Comparison of ENCODE assay signal across 8 mouse cellular contexts in the genomic region with DNA sequence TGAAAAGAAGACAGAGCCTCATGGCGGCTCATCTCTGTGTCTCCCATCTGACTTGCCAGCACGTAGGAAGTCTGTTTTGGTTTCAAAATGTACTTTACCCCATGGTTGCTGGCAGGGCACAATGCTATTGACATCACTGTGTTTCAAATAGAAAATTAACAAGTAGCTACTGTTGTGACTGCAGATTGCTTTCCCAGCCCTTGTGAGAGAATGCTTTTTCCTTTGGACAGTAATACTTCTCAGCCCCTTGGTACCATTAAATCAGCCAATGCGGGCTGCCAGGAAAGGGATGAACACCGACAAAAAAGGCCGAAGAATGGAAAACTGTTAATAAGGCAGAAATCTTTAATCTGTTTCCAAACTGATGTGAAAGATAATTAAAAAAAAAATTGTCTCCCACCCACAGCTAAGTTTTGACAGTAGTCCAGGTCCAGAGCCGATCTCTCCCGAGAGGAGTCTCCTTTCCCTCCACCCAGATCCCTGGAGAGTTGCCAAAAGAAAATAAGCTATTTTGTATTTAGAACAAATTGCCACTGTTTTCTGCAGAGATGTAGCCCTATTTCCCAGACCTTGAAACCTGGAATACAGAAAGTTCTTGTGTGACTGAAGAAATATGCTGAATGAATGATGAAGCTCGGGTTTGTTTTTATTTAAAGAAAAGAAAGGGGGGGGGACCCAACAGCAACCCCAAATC. TPM values are rescaled to one million over a fixed set of nuclear protein-coding genes. Genes with fewer than 3 reads are reported as not detected.
A peak's percentile ranks its signal among the peaks of the same experiment; 100 is the strongest.
DNase-seq lines count a peak whose midpoint lies in the region; ATAC-seq and TF ChIP-seq lines count a peak whose summit lies in the region.

No protein-coding gene starts in this region.

- peaks cover 11% of the 10 kb centered on the region; the same call in 1 of the 2 replicates for H3K36me3 ChIP-seq in hindbrain, embryonic 12.5 days
- peaks cover 14% of the 10 kb centered on the region; the same call in 1 of the 2 replicates for H3K36me3 ChIP-seq in hindbrain, embryonic 10.5 days
- no peaks in the 10 kb centered on the region for H3K36me3 ChIP-seq in thymus, adult 2 months (ENCODE audit: control insufficient read depth, insufficient read depth, low read length)

- H3K27ac ChIP-seq in hindbrain, embryonic 12.5 days: peak overlapping the region; percentile 72
- no peak overlapping the region for H3K27ac ChIP-seq in hindbrain, embryonic 10.5 days
- peak overlapping the region; percentile 77 for H3K27ac ChIP-seq in cerebellum, adult 2 months (ENCODE audit: insufficient read depth, low read length)
- no peak overlapping the region for H3K27ac ChIP-seq in thymus, adult 2 months (ENCODE audit: control insufficient read depth, insufficient read depth, low read length)

- no peak for ATAC-seq in hindbrain, embryonic 12.5 days (ENCODE audit: low FRiP score)

- no peak for TF ChIP-seq CTCF in cerebellum, adult 2 months (IDR thresholded peaks at IDR 0.05; ENCODE audit: borderline replicate concordance, insufficient read depth, low read depth, low read length)
- TF ChIP-seq CTCF in thymus, adult 2 months (IDR thresholded peaks at IDR 0.05; ENCODE audit: borderline replicate concordance, control insufficient read depth, extremely low read depth, insufficient read depth, low read length, poor library complexity): no peak

- DNase-seq in hindbrain, embryonic 10.5 days (ENCODE audit: low spot score): no peak
- peak; percentile 56 for DNase-seq in MN1 (ENCODE audit: low spot score)
- peak; percentile 69 to 84 for DNase-seq in cerebellum, adult 2 months
- peak; percentile 81 for DNase-seq in layer of hippocampus, adult 11-12 months (ENCODE audit: low spot score)
- peak; percentile 54 for DNase-seq in testis, postnatal 14 days (ENCODE audit: low spot score)
- DNase-seq in thymus, adult 2 months: no peak
- no peak for DNase-seq in spleen, postnatal 4 days (ENCODE audit: low spot score in 2 of 2)

- peaks cover 27% of the 10 kb centered on the region for H3K4me1 ChIP-seq in hindbrain, embryonic 12.5 days
- peaks cover 9% of the 10 kb centered on the region for H3K4me1 ChIP-seq in hindbrain, embryonic 10.5 days (replicated peaks)
- peaks cover 20% of the 10 kb centered on the region for H3K4me1 ChIP-seq in cerebellum, adult 2 months (ENCODE audit: control insufficient read depth, insufficient read depth, low read length)
- peaks cover 4% of the 10 kb centered on the region for H3K4me1 ChIP-seq in thymus, adult 2 months (replicated peaks; ENCODE audit: control insufficient read depth, insufficient read depth, low read length)

- H3K9ac ChIP-seq in hindbrain, embryonic 12.5 days: no peak overlapping the region

- no peaks in the 10 kb centered on the region for H3K9me3 ChIP-seq in hindbrain, embryonic 12.5 days (replicated peaks)
- H3K9me3 ChIP-seq in hindbrain, embryonic 10.5 days: no peaks in the 10 kb centered on the region

- H3K27me3 ChIP-seq in hindbrain, embryonic 12.5 days: no peaks in the 10 kb centered on the region
- H3K27me3 ChIP-seq in hindbrain, embryonic 10.5 days (ENCODE audit: insufficient read depth, poor library complexity, severe bottlenecking): no peaks in the 10 kb centered on the region
- H3K27me3 ChIP-seq in cerebellum, adult 2 months (ENCODE audit: control insufficient read depth, insufficient read depth, low read length): no peaks in the 10 kb centered on the region
- H3K27me3 ChIP-seq in thymus, adult 2 months (ENCODE audit: control insufficient read depth, insufficient read depth, low read length): no peaks in the 10 kb centered on the region

- WGBS in hindbrain, embryonic 12.5 days: 70% methylated on average over 8 of the region's 8 CpGs
- 85% methylated on average over 8 of the region's 8 CpGs for WGBS in hindbrain, embryonic 10.5 days
- 3% methylated on average over 8 of the region's 8 CpGs for WGBS in cerebellum, adult 2 months
- 94% methylated on average over 8 of the region's 8 CpGs for WGBS in thymus, adult 2 months

- peak; percentile 36; the same call in 1 of the 2 replicates for TF ChIP-seq POLR2A in cerebellum, adult 2 months (IDR thresholded peaks at IDR 0.05; ENCODE audit: borderline replicate concordance, insufficient read depth, low read length)
- TF ChIP-seq POLR2A in thymus, adult 2 months (IDR thresholded peaks at IDR 0.05; ENCODE audit: control insufficient read depth, extremely low read depth, insufficient read depth, low read length, poor library complexity): no peak

- no peak overlapping the region for H3K4me3 ChIP-seq in hindbrain, embryonic 12.5 days
- no peak overlapping the region for H3K4me3 ChIP-seq in hindbrain, embryonic 10.5 days
- H3K4me3 ChIP-seq in cerebellum, adult 2 months (replicated peaks; ENCODE audit: insufficient read depth, low read depth, low read length): peak overlapping the region; percentile 46
- H3K4me3 ChIP-seq in thymus, adult 2 months (ENCODE audit: control insufficient read depth, insufficient read depth, low read length): no peak overlapping the region

- no peak overlapping the region for H3K4me2 ChIP-seq in hindbrain, embryonic 12.5 days (replicated peaks)

RNA-seq across cellular contexts. Expression of a gene that starts 11.2 kb away (rescaled TPM):
- polyA plus RNA-seq in hindbrain, embryonic 12.5 days (2016; fragmentation: Nextera tagmentation; extraction: Ambion mirVana): not detected in 2 replicates
- not detected in 2 replicates for polyA plus RNA-seq in hindbrain, embryonic 10.5 days (2016; fragmentation: Nextera tagmentation; extraction: Ambion mirVana)
- polyA plus RNA-seq in cerebellum, adult 2 months (2012; rRNA removed): not detected in 2 replicates
- polyA plus RNA-seq in thymus, adult 2 months (2012; rRNA removed): not detected in 2 replicates

RNA-seq across cellular contexts. Expression of a gene that starts 30.0 kb away (rescaled TPM):
- 40.9 and 41.4 TPM in 2 replicates for polyA plus RNA-seq in hindbrain, embryonic 12.5 days (2016; fragmentation: Nextera tagmentation; extraction: Ambion mirVana)
- 36.4 and 43.6 TPM in 2 replicates for polyA plus RNA-seq in hindbrain, embryonic 10.5 days (2016; fragmentation: Nextera tagmentation; extraction: Ambion mirVana)
- polyA plus RNA-seq in cerebellum, adult 2 months (2012; rRNA removed): 24.6 and 26.1 TPM in 2 replicates
- polyA plus RNA-seq in thymus, adult 2 months (2012; rRNA removed): 6.7 and 6.8 TPM in 2 replicates

RNA-seq across cellular contexts. Expression of a gene that starts 50.1 kb away (rescaled TPM):
- polyA plus RNA-seq in hindbrain, embryonic 12.5 days (2016; fragmentation: Nextera tagmentation; extraction: Ambion mirVana): 76.2 and 78.4 TPM in 2 replicates
- polyA plus RNA-seq in hindbrain, embryonic 10.5 days (2016; fragmentation: Nextera tagmentation; extraction: Ambion mirVana): 33.3 and 47.9 TPM in 2 replicates
- 71.8 and 72.4 TPM in 2 replicates for polyA plus RNA-seq in cerebellum, adult 2 months (2012; rRNA removed)
- polyA plus RNA-seq in thymus, adult 2 months (2012; rRNA removed): 29.1 and 31.9 TPM in 2 replicates

Comparison
In these comparisons a context has a peak if more than half of its experiments do, and no peak if none do; other contexts are left out.
1. H3K27ac ChIP-seq: peak in hindbrain, embryonic 12.5 days (single experiment) and cerebellum, adult 2 months (single experiment); none in hindbrain, embryonic 10.5 days (single experiment) and thymus, adult 2 months (single experiment).
2. DNase-seq: peak in MN1 (single experiment), cerebellum, adult 2 months (2 of 2), layer of hippocampus, adult 11-12 months (single experiment) and testis, postnatal 14 days (single experiment); none in hindbrain, embryonic 10.5 days (single experiment), thymus, adult 2 months (single experiment) and spleen, postnatal 4 days (0 of 2).